Mouse (Mus musculus): ENCODE results near the gene Sipa1. TPM values are rescaled to one million over a fixed set of nuclear protein-coding genes. Genes with fewer than 3 reads are reported as not detected.

The Sipa1 gene
- 199 and 219 TPM in 2 replicates for total RNA-seq (2023)

GRCm38 (mm10) chr19:5662981-5663913 is at the start of gene Sipa1:
Gene Sipa1, minus strand, starts transcription at chr19:5663707.

GRCm38 (mm10) chr19:5704163-5704800 is 40.8 kb upstream of the Sipa1 start, which contains the start of gene Kcnk7:
Gene Kcnk7, plus strand, starts transcription at chr19:5704367.

DNA sequence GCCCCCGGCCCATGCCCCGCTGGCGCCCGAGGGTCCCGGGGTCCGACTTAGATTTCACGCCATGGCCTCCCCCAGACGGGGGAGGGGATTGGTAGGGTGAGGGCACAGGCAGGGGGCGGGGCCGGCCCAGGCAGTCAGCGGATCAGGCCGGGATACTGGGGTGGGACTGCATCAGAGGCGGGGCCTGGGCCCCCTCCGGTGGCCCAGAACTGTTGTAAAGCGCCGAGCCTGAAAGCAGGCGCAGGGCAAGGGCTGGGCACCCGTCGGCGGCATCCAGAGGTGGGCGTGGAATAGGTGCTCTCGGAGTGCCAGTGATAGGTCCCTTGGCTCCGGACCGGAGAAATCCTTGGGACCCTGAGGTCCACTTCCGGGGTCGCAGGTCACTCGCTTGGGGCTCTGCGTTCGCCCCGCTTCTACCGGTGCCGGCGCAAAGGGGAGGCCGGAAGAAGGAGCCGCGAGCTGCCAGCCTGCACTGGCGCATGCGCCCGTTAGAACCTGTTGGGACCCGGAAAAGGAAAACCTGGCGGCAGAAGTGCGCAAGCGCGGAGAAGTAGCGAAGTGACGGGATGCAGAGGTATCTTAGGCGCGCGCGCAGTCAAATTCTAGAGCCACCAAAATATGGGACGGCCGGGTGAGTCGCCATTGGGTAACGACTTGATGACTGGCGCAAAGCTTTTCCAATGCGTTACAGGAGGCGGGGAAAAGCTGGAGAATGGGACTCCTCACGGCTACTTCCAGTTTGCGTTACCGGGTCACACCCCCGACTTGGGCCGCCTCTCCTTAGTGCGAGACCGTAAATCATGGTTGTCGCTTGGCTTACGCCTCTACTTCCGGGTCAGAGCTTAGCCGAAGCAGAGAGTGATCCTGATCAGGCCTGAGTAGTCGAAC is 24.9 kb upstream of the Sipa1 start, which contains the start of the genes Map3k11 and Pcnx3:
Gene Map3k11 (plus strand): TSS at position 543 of the 888 bp plus-strand sequence.
Gene Pcnx3 (minus strand): TSS at position 709 of the 888 bp plus-strand sequence.

DNA sequence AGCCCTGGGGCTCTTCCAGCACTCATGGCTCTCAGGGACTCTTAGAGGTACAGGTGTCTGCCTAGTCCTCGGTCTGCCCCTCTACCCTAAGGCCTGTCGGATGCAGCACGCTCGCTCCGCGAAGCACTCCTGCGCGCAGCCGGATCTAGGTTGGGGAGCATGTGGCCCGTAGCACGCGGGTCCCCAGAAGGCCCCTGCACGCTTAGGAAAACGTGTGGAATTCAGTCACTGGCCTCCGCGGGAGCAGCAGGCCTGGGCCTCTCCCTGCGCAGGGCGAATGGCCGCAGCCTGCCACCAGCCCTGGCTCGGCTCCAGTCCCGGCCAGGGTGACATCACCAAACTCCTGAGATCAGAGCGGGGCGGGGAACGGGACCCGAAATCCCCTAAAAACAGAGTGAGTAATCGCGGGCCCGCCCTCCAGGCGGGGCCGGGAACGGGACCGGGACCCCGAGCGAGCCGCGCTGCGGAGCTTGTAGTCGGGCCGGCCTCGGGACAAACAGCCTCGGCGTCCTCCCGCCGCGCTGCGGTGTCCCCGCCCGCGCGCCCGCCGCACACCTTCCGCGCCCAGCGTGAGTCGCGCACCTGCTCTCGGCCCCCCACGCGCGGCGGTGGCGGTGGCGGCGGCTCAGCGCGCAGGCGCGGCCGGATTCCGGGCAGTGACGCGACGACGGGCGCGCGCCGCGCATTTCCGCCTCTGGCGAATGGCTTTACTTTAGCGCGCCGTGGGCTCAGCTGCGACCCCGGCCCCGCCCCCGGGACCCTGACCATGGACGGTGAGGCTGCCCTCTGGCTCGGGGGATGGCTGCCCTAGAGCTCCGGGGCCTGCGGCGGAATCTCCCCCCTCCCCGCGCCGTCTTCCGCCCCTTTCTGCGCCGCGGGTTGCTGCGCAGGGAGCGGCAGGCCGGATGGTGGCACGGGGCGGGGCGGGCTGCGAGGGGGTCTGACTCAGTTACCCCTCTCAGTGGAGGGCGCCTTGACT is 26.1 kb downstream of the Sipa1 start, which contains the start of gene Rela:
Gene Rela (plus strand): TSS at position 415 of the 979 bp plus-strand sequence.

DNA sequence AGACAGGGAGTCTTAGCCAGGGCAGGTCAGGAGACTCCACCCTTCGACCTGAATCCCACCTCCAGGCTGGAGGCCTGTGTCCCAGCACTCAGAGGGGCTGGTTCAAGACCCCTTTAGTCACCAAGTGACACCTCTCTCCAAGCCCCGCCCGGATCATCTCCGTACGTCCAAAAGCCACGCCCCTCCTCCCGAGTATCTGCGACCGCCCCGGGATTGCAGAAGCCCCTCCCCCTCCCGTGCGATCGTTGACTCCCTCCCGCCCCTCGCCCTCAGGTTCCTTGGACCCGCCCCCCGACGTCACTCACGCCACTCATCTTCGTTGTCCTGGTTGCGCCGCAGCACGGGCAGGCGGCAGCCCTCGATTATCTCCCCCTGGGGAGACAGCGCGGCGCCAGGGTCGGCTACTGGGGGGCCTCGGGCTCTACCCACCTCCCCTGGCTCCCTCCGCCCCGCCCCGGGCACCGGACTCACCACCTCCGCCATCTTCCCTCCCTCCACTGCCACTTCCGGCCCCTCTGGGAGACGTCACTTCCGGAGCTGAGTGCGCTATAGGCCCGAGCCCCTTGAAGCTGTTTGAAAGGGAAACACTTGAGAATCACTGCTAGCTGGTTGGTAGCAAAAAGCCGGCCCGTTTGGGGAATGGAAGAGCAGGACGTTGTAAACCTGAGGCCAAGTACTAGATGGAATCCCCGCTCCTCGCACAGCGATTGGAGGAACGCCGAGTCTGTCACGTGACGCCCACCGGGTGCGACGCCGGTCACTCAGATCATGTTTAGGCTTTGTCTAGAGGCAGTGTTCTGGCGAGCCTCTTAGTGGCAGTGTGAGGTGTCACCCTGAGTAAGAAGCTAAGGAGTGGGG is 53.7 kb downstream of the Sipa1 start, which contains the start of gene Kat5:
Gene Kat5 (minus strand): TSS at position 691 of the 858 bp plus-strand sequence.

GRCm38 (mm10) chr19:5601752-5602541 is 61.6 kb downstream of the Sipa1 start, which contains the start of gene Rnaseh2c:
Gene Rnaseh2c, plus strand, starts transcription at chr19:5601873.

Other genes with a start within 250 kb of the Sipa1 start
- 102 and 116 TPM in 2 replicates for gene Drap1, start 238.7 kb downstream of the Sipa1 start, total RNA-seq (2023)
- gene AI837181, start 238.6 kb downstream of the Sipa1 start, total RNA-seq (2023): 30.0 and 39.2 TPM in 2 replicates
- gene Fosl1, start 216.2 kb downstream of the Sipa1 start, total RNA-seq (2023): 73.4 and 88.0 TPM in 2 replicates
- gene Ccdc85b, start 205.8 kb downstream of the Sipa1 start, total RNA-seq (2023): 0.98 and 1.6 TPM in 2 replicates
- gene Fibp, start 203.1 kb downstream of the Sipa1 start, total RNA-seq (2023): 48.7 and 54.0 TPM in 2 replicates
- gene Ctsw, start 195.2 kb downstream of the Sipa1 start, total RNA-seq (2023): 0.51 TPM in 1 of 2 replicates, not detected in the other
- gene Efemp2, start 189.8 kb downstream of the Sipa1 start, total RNA-seq (2023): 0.79 TPM in 1 of 2 replicates, not detected in the other
- gene Mus81, start 175.3 kb downstream of the Sipa1 start, total RNA-seq (2023): 11.7 and 16.5 TPM in 2 replicates
- gene Cfl1, start 173.3 kb downstream of the Sipa1 start, total RNA-seq (2023): 1,517 and 1,622 TPM in 2 replicates
- gene 1700020D05Rik, start 159.9 kb downstream of the Sipa1 start, total RNA-seq (2023): not detected in 2 replicates
- gene Snx32, start 153.2 kb downstream of the Sipa1 start, total RNA-seq (2023): 1.5 and 2.2 TPM in 2 replicates
- 0.16 TPM in 1 of 2 replicates, not detected in the other for gene Ovol1, start 103.1 kb downstream of the Sipa1 start, total RNA-seq (2023)
- gene Ap5b1, start 95.7 kb downstream of the Sipa1 start, total RNA-seq (2023): 59.9 and 83.2 TPM in 2 replicates
- gene Rnaseh2c, start 61.8 kb downstream of the Sipa1 start, total RNA-seq (2023): 134 and 135 TPM in 2 replicates
- 84.1 and 85.2 TPM in 2 replicates for gene Kat5, start 53.5 kb downstream of the Sipa1 start, total RNA-seq (2023)
- gene Rela, start 26.2 kb downstream of the Sipa1 start, total RNA-seq (2023): 91.9 and 100 TPM in 2 replicates
- 78.5 and 101 TPM in 2 replicates for gene Map3k11, start 25.0 kb upstream of the Sipa1 start, total RNA-seq (2023)
- gene Pcnx3, start 25.2 kb upstream of the Sipa1 start, total RNA-seq (2023): 60.5 and 93.2 TPM in 2 replicates
- not detected in 2 replicates for gene Kcnk7, start 40.7 kb upstream of the Sipa1 start, total RNA-seq (2023)
- 131 and 170 TPM in 2 replicates for gene Ehbp1l1, start 62.6 kb upstream of the Sipa1 start, total RNA-seq (2023)
- 46.0 and 48.4 TPM in 2 replicates for gene Fam89b, start 65.9 kb upstream of the Sipa1 start, total RNA-seq (2023)
- 1.1 and 1.7 TPM in 2 replicates for gene Ltbp3, start 77.2 kb upstream of the Sipa1 start, total RNA-seq (2023)
- 52.7 and 72.2 TPM in 2 replicates for gene Scyl1, start 107.7 kb upstream of the Sipa1 start, total RNA-seq (2023)
- gene Frmd8, start 211.6 kb upstream of the Sipa1 start, total RNA-seq (2023): 53.4 and 72.9 TPM in 2 replicates
- gene Slc25a45, start 214.1 kb upstream of the Sipa1 start, total RNA-seq (2023): 45.7 and 49.6 TPM in 2 replicates
- gene Tigd3, start 230.4 kb upstream of the Sipa1 start, total RNA-seq (2023): 1.3 and 3.5 TPM in 2 replicates
- gene Dpf2, start 249.3 kb upstream of the Sipa1 start, total RNA-seq (2023): 99.1 and 105 TPM in 2 replicates